Mouse (Mus musculus): ENCODE results near the gene Gm9972. TPM values are rescaled to one million over a fixed set of nuclear protein-coding genes. Genes with fewer than 3 reads are reported as not detected.

The Gm9972 gene
- polyA plus RNA-seq, 1 experiment, result not detected

DNA sequence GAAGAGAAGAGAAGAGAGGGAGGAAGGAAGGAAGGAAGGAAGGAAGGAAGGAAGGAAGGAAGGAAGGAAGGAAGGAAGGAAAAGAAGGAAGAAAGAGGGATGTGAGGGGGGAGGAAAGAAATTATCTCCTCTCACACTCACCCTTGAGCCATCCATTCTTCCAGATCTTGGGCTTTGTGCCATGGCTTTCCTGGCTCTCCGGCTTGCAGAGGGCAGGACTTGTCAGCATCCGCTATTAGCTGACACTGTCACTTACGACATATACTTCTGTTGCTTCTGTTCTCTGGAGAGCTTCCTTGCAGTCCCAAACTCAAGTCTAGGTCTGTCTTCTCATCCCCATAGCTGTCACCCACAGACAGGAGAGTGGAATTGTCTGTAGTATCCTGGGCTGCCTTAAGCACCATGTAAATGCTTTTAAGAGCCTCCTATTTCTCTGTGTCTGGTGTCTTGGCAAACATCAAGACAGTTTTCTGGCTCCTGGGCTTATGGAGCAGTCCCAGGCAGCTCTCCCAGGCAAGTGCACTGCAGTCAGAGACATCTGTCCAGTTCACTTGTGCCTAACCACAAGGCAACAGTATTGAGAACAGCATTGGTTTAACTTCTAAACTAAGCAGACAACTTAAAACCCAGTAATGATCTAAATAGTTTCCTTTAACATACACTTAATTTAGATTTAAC, 10.5 kb downstream of the Gm9972 start:
- Histone ChIP-seq H3K4me3 (ENCODE audit: extremely low read depth, insufficient read depth, insufficient read length) (no peak overlapping the region), H3K27me3 (ENCODE audit: control insufficient read depth, insufficient read depth, low read length) (no peaks in the 10 kb centered on the region), H3K27ac (ENCODE audit: insufficient read depth, low read length) (no peak overlapping the region), H3K4me1 (ENCODE audit: control insufficient read depth, insufficient read depth, insufficient read length) (no peaks in the 10 kb centered on the region), H3K36me3 (ENCODE audit: control insufficient read depth, insufficient read depth, low read length) (no peaks in the 10 kb centered on the region)
- no peak for TF ChIP-seq CTCF (IDR thresholded peaks at IDR 0.05; ENCODE audit: extremely low read depth, insufficient read depth, insufficient read length, insufficient replicate concordance)
- no peak for TF ChIP-seq POLR2A (IDR thresholded peaks at IDR 0.05; ENCODE audit: low read depth, low read length)
- 91% methylated on average over 3 of the region's 3 CpGs for WGBS
- DNase-seq (ENCODE audit: low read depth in 1 of 2, low spot score in 2 of 2), result no peak

DNA sequence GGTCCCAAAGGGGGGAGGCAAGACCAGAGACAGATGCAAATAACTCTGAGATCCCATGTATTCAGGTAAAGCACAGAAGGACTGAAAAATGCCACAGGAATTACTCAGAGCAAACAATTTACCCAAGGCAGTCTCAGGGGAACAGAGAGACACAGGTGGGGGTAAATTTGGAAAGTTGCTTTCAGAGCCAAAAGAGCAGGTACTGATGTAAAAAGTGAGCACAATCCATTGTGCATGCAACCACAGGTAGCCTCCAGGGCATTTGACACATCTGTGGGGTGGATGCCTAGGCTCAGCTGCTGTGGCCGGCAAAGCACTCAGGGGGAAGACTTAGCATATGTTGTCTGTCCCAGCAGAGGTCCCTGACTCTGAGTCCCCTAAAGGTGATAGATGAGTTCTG, 13.8 kb downstream of the Gm9972 start:
- WGBS, result 44% methylated on average over 1 of the region's 1 CpGs

DNA sequence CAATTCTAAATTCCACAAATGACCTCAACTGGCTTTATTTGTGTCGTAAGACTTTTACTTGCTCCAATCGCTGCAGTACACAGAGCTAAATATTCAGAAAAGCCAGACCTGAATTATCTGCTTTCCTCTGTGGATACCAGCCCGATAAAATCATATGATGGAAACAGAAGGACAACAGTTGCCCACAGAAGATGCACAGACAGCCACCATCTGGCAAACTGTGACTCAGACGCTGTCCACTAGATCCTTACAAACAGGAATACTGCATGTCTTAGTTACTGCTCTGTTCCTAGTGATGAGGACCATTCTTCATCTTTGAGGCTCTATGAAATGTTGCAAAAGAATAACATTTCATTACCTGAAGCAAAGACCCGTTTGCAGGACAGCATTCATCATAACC, 19.4 kb downstream of the Gm9972 start:
- Histone ChIP-seq H3K27ac (ENCODE audit: insufficient read depth, low read length) (no peak overlapping the region), H3K36me3 (ENCODE audit: control insufficient read depth, insufficient read depth, low read length) (no peaks in the 10 kb centered on the region), H3K27me3 (ENCODE audit: control insufficient read depth, insufficient read depth, low read length) (no peaks in the 10 kb centered on the region), H3K4me1 (ENCODE audit: control insufficient read depth, insufficient read depth, insufficient read length) (no peaks in the 10 kb centered on the region), H3K4me3 (ENCODE audit: extremely low read depth, insufficient read depth, insufficient read length) (no peak overlapping the region)
- TF ChIP-seq POLR2A (IDR thresholded peaks at IDR 0.05; ENCODE audit: low read depth, low read length), result no peak
- no peak for TF ChIP-seq CTCF (IDR thresholded peaks at IDR 0.05; ENCODE audit: extremely low read depth, insufficient read depth, insufficient read length, insufficient replicate concordance)
- WGBS, result 89% methylated on average over 5 of the region's 5 CpGs
- DNase-seq (ENCODE audit: low read depth in 1 of 2, low spot score in 2 of 2), result no peak

More for the DNA sequence above, 13.8 kb downstream of the Gm9972 start:
- Histone ChIP-seq H3K36me3 (ENCODE audit: control insufficient read depth, insufficient read depth, low read length) (no peaks in the 10 kb centered on the region), H3K4me1 (ENCODE audit: control insufficient read depth, insufficient read depth, insufficient read length) (no peaks in the 10 kb centered on the region), H3K27me3 (ENCODE audit: control insufficient read depth, insufficient read depth, low read length) (no peaks in the 10 kb centered on the region), H3K4me3 (ENCODE audit: extremely low read depth, insufficient read depth, insufficient read length) (no peak overlapping the region), H3K27ac (ENCODE audit: insufficient read depth, low read length) (no peak overlapping the region)
- DNase-seq (ENCODE audit: low read depth in 1 of 2, low spot score in 2 of 2), result no peak
- no peak for TF ChIP-seq CTCF (IDR thresholded peaks at IDR 0.05; ENCODE audit: extremely low read depth, insufficient read depth, insufficient read length, insufficient replicate concordance)
- TF ChIP-seq POLR2A (IDR thresholded peaks at IDR 0.05; ENCODE audit: low read depth, low read length), result no peak

DNA sequence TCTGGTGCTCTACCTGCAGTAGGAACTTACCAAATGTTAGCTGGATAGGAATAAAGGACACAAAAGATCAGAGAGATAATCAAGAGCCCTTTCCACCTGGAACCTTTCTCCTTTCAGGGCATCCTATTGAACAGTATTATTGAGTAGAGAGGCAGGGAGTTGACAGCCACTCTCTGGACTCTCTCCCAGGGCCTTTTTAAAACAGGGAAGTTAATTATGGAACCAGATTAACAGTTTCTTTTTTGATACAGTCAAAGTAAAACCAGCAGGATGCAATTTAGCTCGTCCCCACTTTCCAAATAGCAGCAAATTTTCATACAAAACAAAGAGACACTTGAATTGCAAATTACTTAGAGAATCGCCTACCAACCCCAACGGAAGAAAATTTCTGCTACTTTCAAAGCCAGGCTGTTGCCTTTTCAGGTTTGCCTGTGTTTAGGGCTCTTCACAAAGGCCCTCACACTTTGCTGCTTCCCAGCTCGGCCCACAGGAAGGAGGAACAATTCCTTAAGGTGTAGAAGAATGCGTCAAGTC, 24.0 kb downstream of the Gm9972 start:
- H3K27ac ChIP-seq (ENCODE audit: insufficient read depth, low read length), result no peak overlapping the region
- H3K27me3 ChIP-seq (ENCODE audit: control insufficient read depth, insufficient read depth, low read length), result no peaks in the 10 kb centered on the region
- TF ChIP-seq POLR2A (IDR thresholded peaks at IDR 0.05; ENCODE audit: low read depth, low read length) (no peak), CTCF (IDR thresholded peaks at IDR 0.05; ENCODE audit: extremely low read depth, insufficient read depth, insufficient read length, insufficient replicate concordance) (no peak)
- no peaks in the 10 kb centered on the region for H3K36me3 ChIP-seq (ENCODE audit: control insufficient read depth, insufficient read depth, low read length)
- H3K4me1 ChIP-seq (ENCODE audit: control insufficient read depth, insufficient read depth, insufficient read length), result no peaks in the 10 kb centered on the region
- H3K4me3 ChIP-seq (ENCODE audit: extremely low read depth, insufficient read depth, insufficient read length), result no peak overlapping the region
- no peak for DNase-seq (ENCODE audit: low read depth in 1 of 2, low spot score in 2 of 2)
- 49% methylated on average over 5 of the region's 5 CpGs for WGBS

DNA sequence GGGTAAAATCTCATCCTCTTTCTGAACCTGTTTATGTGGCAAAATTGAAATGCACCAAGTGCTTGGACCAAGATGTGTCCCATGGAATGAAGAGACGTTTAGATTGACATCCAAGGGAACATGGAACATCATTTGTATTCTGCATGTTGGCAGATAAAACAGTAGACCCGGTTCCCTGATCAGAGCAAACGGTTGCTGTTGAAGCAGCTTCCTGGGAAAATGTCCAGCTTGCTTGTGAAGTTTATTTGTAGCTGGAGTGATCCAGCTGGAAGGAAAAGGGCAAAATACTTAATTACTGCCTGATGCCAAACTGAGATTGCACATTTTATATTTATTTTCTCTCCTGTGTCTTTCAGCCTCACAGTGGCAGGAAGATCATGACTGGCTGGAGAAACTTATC, 26.7 kb downstream of the Gm9972 start:
- 67% methylated on average over 3 of the region's 3 CpGs for WGBS
- Histone ChIP-seq H3K4me1 (ENCODE audit: control insufficient read depth, insufficient read depth, insufficient read length) (no peaks in the 10 kb centered on the region), H3K27ac (ENCODE audit: insufficient read depth, low read length) (no peak overlapping the region), H3K27me3 (ENCODE audit: control insufficient read depth, insufficient read depth, low read length) (no peaks in the 10 kb centered on the region), H3K4me3 (ENCODE audit: extremely low read depth, insufficient read depth, insufficient read length) (no peak overlapping the region), H3K36me3 (ENCODE audit: control insufficient read depth, insufficient read depth, low read length) (no peaks in the 10 kb centered on the region)
- no peak for DNase-seq (ENCODE audit: low read depth in 1 of 2, low spot score in 2 of 2)
- TF ChIP-seq POLR2A (IDR thresholded peaks at IDR 0.05; ENCODE audit: low read depth, low read length) (no peak), CTCF (IDR thresholded peaks at IDR 0.05; ENCODE audit: extremely low read depth, insufficient read depth, insufficient read length, insufficient replicate concordance) (no peak)

DNA sequence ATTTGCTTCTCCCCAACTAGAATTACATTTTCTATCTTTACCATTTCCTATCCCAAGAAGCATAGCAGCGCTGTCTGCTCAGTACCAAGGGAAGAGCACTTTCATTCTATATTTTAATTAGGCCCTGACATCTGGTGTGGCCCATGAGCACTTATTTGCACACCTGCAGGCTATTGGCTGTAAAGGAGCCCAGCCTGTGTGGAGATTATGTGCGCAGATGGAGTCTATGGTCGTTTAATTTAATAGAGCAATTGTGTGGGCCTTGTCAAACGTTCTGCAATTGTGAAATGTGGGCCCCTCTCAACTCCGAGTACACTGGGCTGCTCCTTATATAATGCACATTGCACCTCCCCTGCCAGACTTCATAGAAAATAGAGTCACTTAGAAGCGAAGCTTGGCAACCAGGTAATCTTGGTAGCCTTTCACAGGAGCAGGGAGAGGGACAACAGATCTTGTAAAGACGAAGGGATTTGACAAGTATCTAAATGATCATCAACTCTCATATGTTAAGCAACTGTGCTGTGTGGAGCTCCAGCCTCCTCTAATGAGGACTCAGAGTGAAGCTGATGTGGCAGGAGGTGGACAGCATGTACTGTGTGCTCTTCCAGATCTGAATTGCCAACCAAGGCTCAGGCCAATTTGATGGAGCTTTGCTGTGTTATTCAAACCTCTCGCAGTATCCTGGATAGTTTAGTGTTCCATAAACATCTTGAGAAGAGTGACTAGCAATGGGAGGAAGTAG, 50.9 kb downstream of the Gm9972 start:
- TF ChIP-seq POLR2A (IDR thresholded peaks at IDR 0.05; ENCODE audit: low read depth, low read length) (no peak), CTCF (IDR thresholded peaks at IDR 0.05; ENCODE audit: extremely low read depth, insufficient read depth, insufficient read length, insufficient replicate concordance) (no peak)
- H3K27me3 ChIP-seq (ENCODE audit: control insufficient read depth, insufficient read depth, low read length), result no peaks in the 10 kb centered on the region
- 80% methylated on average over 8 of the region's 8 CpGs for WGBS
- no peaks in the 10 kb centered on the region for H3K36me3 ChIP-seq (ENCODE audit: control insufficient read depth, insufficient read depth, low read length)
- no peak for DNase-seq (ENCODE audit: low read depth in 1 of 2, low spot score in 2 of 2)
- no peak overlapping the region for H3K4me3 ChIP-seq (ENCODE audit: extremely low read depth, insufficient read depth, insufficient read length)
- H3K4me1 ChIP-seq (ENCODE audit: control insufficient read depth, insufficient read depth, insufficient read length), result no peaks in the 10 kb centered on the region
- H3K27ac ChIP-seq (ENCODE audit: insufficient read depth, low read length), result no peak overlapping the region

Other genes starting within 250 kb of the Gm9972 start
- not detected in 2 replicates for gene Atp10b, start 114.1 kb downstream of the Gm9972 start, polyA plus RNA-seq (2012; rRNA removed)